Mouse (Mus musculus): ENCODE results near the gene Olfr1141. TPM values are rescaled to one million over a fixed set of nuclear protein-coding genes. Genes with fewer than 3 reads are reported as not detected.

Olfr1141 gene
- polyA plus RNA-seq, 1 experiment from 2014 or later: not detected

Other genes with a start within 250 kb of the Olfr1141 start
- not detected in 2 replicates for gene Pramel6, start 247.4 kb downstream of the Olfr1141 start, polyA plus RNA-seq (2014; fragmentation: Nextera tagmentation; extraction: Ambion mirVana)
- gene Olfr153, start 222.2 kb downstream of the Olfr1141 start, polyA plus RNA-seq (2014; fragmentation: Nextera tagmentation; extraction: Ambion mirVana): not detected in 2 replicates
- gene Olfr1128, start 208.4 kb downstream of the Olfr1141 start, polyA plus RNA-seq (2014; fragmentation: Nextera tagmentation; extraction: Ambion mirVana): not detected in 2 replicates
- not detected in 2 replicates for gene Olfr1129, start 180.1 kb downstream of the Olfr1141 start, polyA plus RNA-seq (2014; fragmentation: Nextera tagmentation; extraction: Ambion mirVana)
- not detected in 2 replicates for gene Olfr1130, start 147.8 kb downstream of the Olfr1141 start, polyA plus RNA-seq (2014; fragmentation: Nextera tagmentation; extraction: Ambion mirVana)
- not detected in 2 replicates for gene Olfr1131, start 126.9 kb downstream of the Olfr1141 start, polyA plus RNA-seq (2014; fragmentation: Nextera tagmentation; extraction: Ambion mirVana)
- gene Olfr1132, start 116.5 kb downstream of the Olfr1141 start, polyA plus RNA-seq (2014; fragmentation: Nextera tagmentation; extraction: Ambion mirVana): not detected in 2 replicates
- gene Olfr1133, start 106.6 kb downstream of the Olfr1141 start, polyA plus RNA-seq (2014; fragmentation: Nextera tagmentation; extraction: Ambion mirVana): not detected in 2 replicates
- gene Olfr1134, start 95.5 kb downstream of the Olfr1141 start, polyA plus RNA-seq (2014; fragmentation: Nextera tagmentation; extraction: Ambion mirVana): not detected in 2 replicates
- not detected in 2 replicates for gene Olfr1135, start 80.3 kb downstream of the Olfr1141 start, polyA plus RNA-seq (2014; fragmentation: Nextera tagmentation; extraction: Ambion mirVana)
- not detected in 2 replicates for gene Olfr1136, start 60.0 kb downstream of the Olfr1141 start, polyA plus RNA-seq (2014; fragmentation: Nextera tagmentation; extraction: Ambion mirVana)
- gene Olfr1137, start 40.8 kb downstream of the Olfr1141 start, polyA plus RNA-seq (2014; fragmentation: Nextera tagmentation; extraction: Ambion mirVana): not detected in 2 replicates
- not detected in 2 replicates for gene Olfr1138, start 14.0 kb downstream of the Olfr1141 start, polyA plus RNA-seq (2014; fragmentation: Nextera tagmentation; extraction: Ambion mirVana)
- not detected in 2 replicates for gene Olfr1140, start 10.2 kb downstream of the Olfr1141 start, polyA plus RNA-seq (2014; fragmentation: Nextera tagmentation; extraction: Ambion mirVana)
- gene Olfr152, start 25.5 kb upstream of the Olfr1141 start, polyA plus RNA-seq (2014; fragmentation: Nextera tagmentation; extraction: Ambion mirVana): not detected in 2 replicates
- not detected in 2 replicates for gene Olfr1143, start 46.6 kb upstream of the Olfr1141 start, polyA plus RNA-seq (2014; fragmentation: Nextera tagmentation; extraction: Ambion mirVana)
- not detected in 2 replicates for gene Olfr1145, start 55.8 kb upstream of the Olfr1141 start, polyA plus RNA-seq (2014; fragmentation: Nextera tagmentation; extraction: Ambion mirVana)
- not detected in 2 replicates for gene Olfr1148, start 76.5 kb upstream of the Olfr1141 start, polyA plus RNA-seq (2014; fragmentation: Nextera tagmentation; extraction: Ambion mirVana)
- not detected in 2 replicates for gene Olfr1150-ps1, start 90.0 kb upstream of the Olfr1141 start, polyA plus RNA-seq (2014; fragmentation: Nextera tagmentation; extraction: Ambion mirVana)
- gene Olfr1151, start 101.9 kb upstream of the Olfr1141 start, polyA plus RNA-seq (2014; fragmentation: Nextera tagmentation; extraction: Ambion mirVana): not detected in 2 replicates
- 0.03 TPM in 1 of 2 replicates, not detected in the other for gene Olfr1152, start 112.5 kb upstream of the Olfr1141 start, polyA plus RNA-seq (2014; fragmentation: Nextera tagmentation; extraction: Ambion mirVana)
- not detected in 2 replicates for gene Olfr1153, start 141.0 kb upstream of the Olfr1141 start, polyA plus RNA-seq (2014; fragmentation: Nextera tagmentation; extraction: Ambion mirVana)
- not detected in 2 replicates for gene Olfr1154, start 151.2 kb upstream of the Olfr1141 start, polyA plus RNA-seq (2014; fragmentation: Nextera tagmentation; extraction: Ambion mirVana)
- gene Olfr1155, start 191.1 kb upstream of the Olfr1141 start, polyA plus RNA-seq (2014; fragmentation: Nextera tagmentation; extraction: Ambion mirVana): not detected in 2 replicates
- gene Olfr1156, start 199.1 kb upstream of the Olfr1141 start, polyA plus RNA-seq (2014; fragmentation: Nextera tagmentation; extraction: Ambion mirVana): not detected in 2 replicates
- not detected in 2 replicates for gene Olfr1157, start 214.3 kb upstream of the Olfr1141 start, polyA plus RNA-seq (2014; fragmentation: Nextera tagmentation; extraction: Ambion mirVana)
- not detected in 2 replicates for gene Olfr74, start 220.7 kb upstream of the Olfr1141 start, polyA plus RNA-seq (2014; fragmentation: Nextera tagmentation; extraction: Ambion mirVana)
- gene Olfr1158, start 236.1 kb upstream of the Olfr1141 start, polyA plus RNA-seq (2014; fragmentation: Nextera tagmentation; extraction: Ambion mirVana): not detected in 2 replicates